Mouse (Mus musculus) layer of hippocampus, postnatal 14 days (tissue): Measurements from ENCODE around the gene Wfdc13. TPM values are rescaled to one million over a fixed set of nuclear protein-coding genes. Genes with fewer than 3 reads are reported as not detected.
A peak's percentile ranks its signal among the peaks of the same experiment; 100 is the strongest.

Source experiments
- DNase-seq, 2 experiments: peaks; one replicate each; pipeline ENCODE4 v3.0.0; 2021 to 2022; ENCODE audit warnings: low spot score in 2 of 2, mixed read lengths in 1 of 2
- long read RNA-seq, 2 experiments: library from polyadenylated mRNA; stranded (forward); transcript quantifications; one replicate each; pipeline ENCODE4 v2.0.0; 2021
- total RNA-seq, 2 experiments: library from RNA; stranded (reverse); gene quantifications; 2 replicates each; pipeline ENCODE4 v1.2.3; 2021

The Wfdc13 gene
- total RNA-seq, result not detected
- long read RNA-seq, experiment 1, result 0 reads
- long read RNA-seq, experiment 2, result 0 reads

- DNase-seq, result no peak
Measured at GRCm38 (mm10) chr2:164684807-164685206, at the start of gene Wfdc13. Gene Wfdc13 (plus strand): TSS chr2:164685107.

DNA sequence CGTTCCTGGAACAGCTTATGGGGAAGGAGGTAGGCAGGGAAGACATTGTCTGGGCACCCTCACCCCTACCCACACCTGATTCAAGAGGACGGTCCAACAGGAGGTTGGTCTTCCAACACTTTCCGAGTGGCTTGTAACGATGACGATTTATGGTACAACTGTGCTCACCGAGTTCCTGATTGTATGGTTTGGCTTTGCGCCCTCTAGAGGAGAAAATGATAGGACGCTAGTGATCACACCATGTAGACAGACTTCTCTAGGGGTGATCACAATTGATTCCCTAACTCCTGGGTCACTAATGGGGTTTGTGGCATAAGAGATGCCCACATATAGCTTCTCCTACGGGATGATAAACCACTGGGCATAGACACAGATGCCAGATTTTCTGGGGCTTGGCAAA, 49.6 kb upstream of the Wfdc13 start:
- DNase-seq, result no peak

- DNase-seq, result no peak
Measured at GRCm38 (mm10) chr2:164638696-164639095, 46.2 kb upstream of the Wfdc13 start, which contains the start of gene Wfdc16. Gene Wfdc16 (minus strand): TSS chr2:164638796.

DNA sequence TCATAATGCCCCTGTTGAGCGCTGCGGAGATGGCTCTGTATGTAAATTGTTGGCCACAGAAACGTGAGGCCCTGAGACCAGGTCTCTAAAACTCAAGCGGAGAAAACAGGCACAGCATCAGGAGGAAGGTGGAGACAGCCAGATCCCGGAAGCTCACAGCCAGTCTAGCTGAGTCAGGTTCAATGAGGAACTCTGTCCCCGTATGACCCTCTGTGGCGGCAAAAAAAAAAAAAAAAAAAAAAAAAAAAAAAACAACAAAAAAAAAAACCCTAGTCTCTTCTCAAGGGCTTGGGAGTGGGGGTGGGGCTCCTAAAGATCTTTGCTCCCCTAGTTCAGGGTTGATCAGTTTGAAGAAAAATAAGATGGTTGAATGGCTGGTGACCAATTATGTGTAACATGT, 43.8 kb upstream of the Wfdc13 start:
- no peak for DNase-seq

DNA sequence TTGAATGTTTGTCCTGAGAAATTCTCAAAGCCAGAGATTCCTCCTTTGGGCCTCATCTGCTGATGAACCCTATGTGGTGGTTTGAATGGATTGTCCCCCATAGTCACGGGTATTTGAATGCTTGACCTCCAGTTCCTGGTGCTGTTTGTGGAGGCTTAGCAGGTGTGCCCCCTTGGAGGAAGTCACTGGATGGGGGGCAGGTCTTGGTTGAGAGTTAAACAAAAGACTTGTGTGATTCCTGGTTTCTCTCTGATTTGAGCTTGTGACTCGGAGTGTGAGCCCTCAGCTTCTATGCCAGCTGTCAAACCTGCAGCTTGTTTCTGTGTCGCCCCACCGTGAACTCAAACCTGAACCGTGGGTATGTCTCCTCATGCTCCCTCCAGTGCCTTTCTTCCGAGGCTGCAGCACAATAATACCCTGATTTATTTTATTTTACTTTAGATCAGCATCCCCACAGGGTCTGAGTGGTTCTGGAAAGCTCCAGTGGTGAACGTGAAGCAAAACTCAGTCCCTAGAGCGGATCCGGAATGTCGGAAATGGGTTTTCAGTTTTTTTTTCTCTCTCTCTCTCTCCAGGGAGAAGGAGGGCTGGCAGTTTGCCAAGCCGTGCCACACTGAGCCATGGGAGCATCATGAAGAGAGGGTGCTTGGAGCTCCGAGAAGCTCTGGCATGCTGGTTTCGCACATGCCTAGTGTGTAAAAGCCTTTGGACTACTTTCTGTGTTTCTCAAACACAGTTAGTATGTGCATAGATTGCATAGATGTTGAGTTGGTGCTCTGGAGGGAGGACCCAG, 42.8 kb upstream of the Wfdc13 start:
- peak; percentile 7 to 16 for DNase-seq

- DNase-seq, result peak in 1 of 2 experiments; percentile 11
Measured at GRCm38 (mm10) chr2:164655858-164656257, 29.0 kb upstream of the Wfdc13 start, which contains the start of gene Wfdc10. Gene Wfdc10 (plus strand): TSS chr2:164656046.

DNA sequence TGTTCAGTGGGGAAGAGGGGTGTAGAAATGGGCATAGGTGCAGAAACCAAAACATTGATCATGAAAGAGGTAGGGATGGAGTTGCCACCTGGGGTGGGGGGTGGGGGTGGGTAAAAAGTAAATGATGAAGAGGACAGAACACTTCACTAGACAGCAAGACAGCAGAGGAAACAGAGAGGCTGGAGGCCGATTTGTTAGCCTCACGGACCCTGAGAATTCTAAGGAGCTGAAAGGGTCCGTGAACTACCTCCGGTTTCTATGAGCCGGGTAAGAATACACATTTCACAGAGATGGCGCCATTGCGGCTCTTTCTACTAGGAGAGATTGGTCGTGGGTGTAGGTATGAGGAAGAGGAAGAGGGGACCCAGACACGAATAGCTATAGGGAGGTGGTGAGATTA, 28.4 kb upstream of the Wfdc13 start, which contains the start of gene Wfdc9:
TSS of gene Wfdc9 (minus strand) at position 101 of the 400 bp plus-strand sequence.
- no peak for DNase-seq

DNA sequence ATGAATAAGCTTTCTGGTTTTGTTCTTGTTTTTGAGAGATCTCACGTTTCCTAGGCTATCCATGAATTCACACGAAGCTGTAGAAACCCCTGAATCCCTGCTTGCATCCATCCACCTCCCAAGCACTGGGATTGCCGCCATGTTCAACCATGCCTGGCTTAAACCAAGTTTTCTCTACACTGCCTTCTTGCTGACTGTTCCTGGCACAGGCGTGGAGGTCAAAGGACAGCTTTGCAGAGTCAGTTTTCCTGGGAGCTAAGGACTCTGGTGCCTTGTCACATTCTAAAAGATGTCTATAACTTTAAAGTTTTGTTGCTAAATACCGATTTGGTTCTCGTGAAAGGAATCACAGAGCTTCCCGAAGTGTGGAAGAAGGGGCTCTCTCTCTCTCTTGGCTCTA, 20.1 kb upstream of the Wfdc13 start:
- no peak for DNase-seq

- DNase-seq, result no peak
Measured at GRCm38 (mm10) chr2:164670261-164670660, 14.6 kb upstream of the Wfdc13 start.

DNA sequence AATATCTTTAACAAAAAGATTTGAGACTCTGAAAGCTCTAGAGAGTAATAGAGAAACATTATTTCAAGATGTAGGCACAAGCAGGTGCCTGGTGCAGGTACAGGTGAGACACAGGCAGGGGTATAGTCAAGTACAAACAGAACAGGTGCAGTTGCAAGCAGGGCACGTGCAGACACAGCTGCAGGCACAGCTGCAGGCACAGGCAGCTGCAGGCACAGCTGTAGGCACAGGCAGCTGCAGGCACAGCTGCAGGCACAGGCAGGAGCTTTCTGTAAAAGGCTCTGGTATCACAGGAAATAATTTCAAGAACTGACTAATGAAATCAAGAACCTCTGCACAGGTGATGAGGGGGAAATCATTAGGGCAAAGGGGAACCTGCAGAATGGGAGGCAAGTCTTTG, 14.0 kb upstream of the Wfdc13 start:
- no peak for DNase-seq

GRCm38 (mm10) chr2:164673987-164674386, 10.9 kb upstream of the Wfdc13 start, which contains the start of gene Wfdc11:
Gene Wfdc11 (minus strand): TSS chr2:164674087.
- DNase-seq, result no peak

DNA sequence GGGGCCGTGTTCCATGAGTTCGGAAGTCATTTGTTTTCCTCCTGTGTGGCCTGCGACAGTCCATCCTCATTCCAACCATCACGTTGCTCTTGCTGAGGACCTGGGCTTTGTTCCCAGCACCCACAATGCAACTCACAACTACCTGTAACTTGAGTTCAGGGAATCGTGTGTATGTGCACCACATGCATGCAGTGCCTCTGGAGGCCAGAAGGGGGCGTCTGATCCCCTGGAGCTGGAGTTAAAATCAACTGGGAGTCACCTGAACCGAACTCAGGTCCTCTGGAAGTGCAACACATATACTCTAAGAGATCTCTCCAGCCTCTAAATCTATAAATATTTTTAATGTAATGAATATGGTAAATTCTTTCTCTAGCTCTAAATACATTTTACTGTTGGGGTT, 8.8 kb upstream of the Wfdc13 start:
- no peak for DNase-seq

- no peak for DNase-seq
Measured at GRCm38 (mm10) chr2:164676916-164677685, 7.8 kb upstream of the Wfdc13 start.

- peak; percentile 54 to 64 for DNase-seq
Measured at GRCm38 (mm10) chr2:164678848-164679625, 5.9 kb upstream of the Wfdc13 start.

GRCm38 (mm10) chr2:164679906-164680305, 5.0 kb upstream of the Wfdc13 start:
- no peak for DNase-seq

DNA sequence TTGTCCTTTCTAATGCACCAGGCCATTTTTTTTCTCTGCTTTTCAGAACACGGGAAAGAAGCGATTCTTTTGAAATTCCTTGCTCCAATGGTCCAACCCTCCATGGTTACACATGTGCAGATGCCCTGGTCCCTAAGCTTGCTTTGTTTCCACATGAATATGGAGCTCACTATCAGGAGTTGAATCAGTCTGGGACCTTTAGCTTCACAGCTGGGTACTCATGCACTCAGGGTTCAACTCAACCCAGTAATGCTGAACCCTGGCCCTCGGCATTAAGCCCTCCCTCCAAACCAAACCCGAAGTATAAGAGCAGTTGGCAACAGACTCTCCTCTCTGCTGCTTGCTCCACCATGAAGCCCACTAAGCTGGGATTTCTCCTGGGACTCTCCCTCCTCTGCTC, 13.3 kb downstream of the Wfdc13 start, which contains the start of gene Spint4:
TSS of gene Spint4 (plus strand) at position 301 of the 400 bp plus-strand sequence.
- no peak for DNase-seq

- no peak for DNase-seq
Measured at GRCm38 (mm10) chr2:164700959-164701358, 16.1 kb downstream of the Wfdc13 start.

DNA sequence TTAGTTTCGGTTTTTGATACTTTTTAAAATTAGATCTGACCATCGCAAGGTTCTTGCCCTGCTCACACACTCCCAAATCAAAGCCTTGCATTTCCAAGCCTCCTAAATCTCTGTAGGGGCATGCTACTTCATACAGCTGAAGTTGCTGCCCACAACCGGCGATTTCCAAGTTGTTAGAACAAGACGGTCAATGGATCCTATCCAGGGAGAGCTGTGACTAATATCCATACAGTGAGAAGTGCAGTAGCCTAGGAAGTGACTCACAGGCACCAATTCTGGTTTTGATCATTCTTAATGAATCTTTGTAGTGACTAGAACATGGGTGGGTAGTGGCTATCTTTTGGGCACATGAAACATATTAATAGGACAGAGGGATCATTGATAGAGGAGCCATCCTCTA, 16.9 kb downstream of the Wfdc13 start:
- no peak for DNase-seq

DNA sequence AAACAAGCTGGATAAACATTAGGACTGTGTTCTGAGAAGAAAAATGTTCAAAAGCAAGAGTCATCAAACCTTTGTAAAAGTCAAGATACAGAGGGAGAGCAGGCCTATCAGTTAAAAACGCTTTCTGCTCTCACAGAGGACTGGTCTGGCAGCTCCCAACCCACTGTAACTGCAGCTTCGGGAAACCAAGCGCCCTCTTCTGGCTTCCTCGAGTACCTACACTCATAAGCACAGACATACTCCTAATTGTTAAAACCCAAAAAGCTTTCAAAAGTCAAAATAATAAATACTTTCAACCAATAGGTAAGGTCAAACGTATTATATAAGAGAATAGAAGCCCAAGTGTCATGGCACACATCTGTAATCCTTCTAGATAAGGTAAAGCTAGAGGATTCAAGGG, 19.3 kb downstream of the Wfdc13 start:
- no peak for DNase-seq

- no peak for DNase-seq
Measured at GRCm38 (mm10) chr2:164705328-164705727, 20.4 kb downstream of the Wfdc13 start.

GRCm38 (mm10) chr2:164705991-164706390, 21.1 kb downstream of the Wfdc13 start:
- no peak for DNase-seq
